Mouse (Mus musculus): ENCODE data around the gene Ereg. TPM values are rescaled to one million over a fixed set of nuclear protein-coding genes. Genes with fewer than 3 reads are reported as not detected.
A peak's percentile ranks its signal among the peaks of the same experiment; 100 is the strongest.

Ereg gene
- polyA plus RNA-seq (2015; fragmentation: Nextera tagmentation; extraction: Ambion mirVana), result 0.43 and 0.48 TPM in 2 replicates

DNA sequence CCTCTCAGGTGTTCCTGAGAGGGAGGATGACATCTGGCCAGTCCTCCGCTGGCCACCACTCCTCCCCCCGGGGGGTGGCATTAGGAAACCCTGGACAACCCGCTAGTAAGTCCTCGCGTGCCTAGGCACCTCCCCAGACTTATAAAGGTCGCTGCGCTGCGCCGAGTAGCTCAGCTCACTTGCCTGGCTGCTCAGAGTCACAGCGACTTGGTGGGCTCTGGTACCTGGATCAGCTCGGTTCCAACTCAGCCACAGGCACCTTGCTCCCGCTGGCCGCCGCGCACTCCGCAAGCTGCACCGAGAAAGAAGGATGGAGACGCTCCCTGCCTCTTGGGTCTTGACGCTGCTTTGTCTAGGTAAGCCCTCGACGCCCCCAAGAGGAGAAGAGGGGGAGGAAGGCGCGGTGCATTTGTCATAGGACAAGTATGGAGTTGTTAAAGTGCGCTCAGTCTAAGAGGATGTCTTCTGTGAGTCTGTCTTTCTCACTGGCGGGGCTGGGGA is at the start of gene Ereg:
Gene Ereg, plus strand, starts transcription at position 173 of the 501 bp plus-strand sequence.
- under 1% methylated on average over 25 of the region's 25 CpGs for WGBS
- Histone ChIP-seq H3K27ac (ENCODE audit: low read length) (no peak within 1 kb of the TSS), H3K4me3 (ENCODE audit: low read length) (peak within 1 kb of the TSS; percentile 48), H3K4me2 (ENCODE audit: low read depth, low read length) (peak within 1 kb of the TSS; percentile 70), H3K9me3 (ENCODE audit: control insufficient read depth, low read length) (no peaks in the 10 kb centered on the region), H3K4me1 (replicated peaks; ENCODE audit: control insufficient read depth, insufficient read depth, low read length) (peaks cover 6% of the 10 kb centered on the region; the same call in 1 of the 2 replicates), H3K9ac (ENCODE audit: low read length) (peak within 1 kb of the TSS; percentile 51), H3K27me3 (ENCODE audit: control insufficient read depth, insufficient read depth, low read depth, low read length) (no peaks in the 10 kb centered on the region; the same call in 1 of the 2 replicates), H3K36me3 (ENCODE audit: control insufficient read depth, insufficient read depth, low read length) (no peaks in the 10 kb centered on the region)
- peak; percentile 56 for ATAC-seq (ENCODE audit: low read depth)

DNA sequence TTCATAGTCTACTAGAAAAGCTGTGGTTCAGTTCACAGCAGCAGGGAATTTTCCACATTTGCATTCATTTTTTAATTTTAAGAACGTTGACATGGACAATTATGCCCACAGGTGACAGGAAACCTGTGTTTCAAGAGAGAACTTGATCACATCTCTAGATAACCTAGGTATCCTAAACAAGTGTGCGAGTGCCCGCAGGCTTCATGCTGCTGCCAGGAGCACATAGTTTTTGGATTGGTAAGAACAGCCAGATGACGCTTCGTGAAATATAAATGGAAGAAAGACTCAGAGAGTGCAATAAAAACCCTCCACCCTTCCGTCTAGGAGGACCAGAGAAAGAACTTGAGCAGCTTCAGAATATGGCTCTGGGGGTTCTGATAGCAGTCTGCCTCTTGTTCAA is 47.3 kb upstream of the Ereg start, which contains the start of gene Epgn:
Gene Epgn, plus strand, starts transcription at position 301 of the 400 bp plus-strand sequence.
- H3K9me3 ChIP-seq (ENCODE audit: control insufficient read depth, low read length), result no peaks in the 10 kb centered on the region
- no peak for ATAC-seq (ENCODE audit: low read depth)
- 72% methylated on average over 6 of the region's 6 CpGs for WGBS
- H3K27me3 ChIP-seq (ENCODE audit: control insufficient read depth, insufficient read depth, low read depth, low read length), result peaks cover 4% of the 10 kb centered on the region; the same call in 1 of the 2 replicates
- H3K4me1 ChIP-seq (replicated peaks; ENCODE audit: control insufficient read depth, insufficient read depth, low read length), result no peaks in the 10 kb centered on the region
- no peak within 1 kb of the TSS for H3K4me2 ChIP-seq (ENCODE audit: low read depth, low read length)
- H3K36me3 ChIP-seq (ENCODE audit: control insufficient read depth, insufficient read depth, low read length), result no peaks in the 10 kb centered on the region
- H3K27ac ChIP-seq (ENCODE audit: low read length), result no peak within 1 kb of the TSS
- H3K4me3 ChIP-seq (ENCODE audit: low read length), result no peak within 1 kb of the TSS
- no peak within 1 kb of the TSS for H3K9ac ChIP-seq (ENCODE audit: low read length)

DNA sequence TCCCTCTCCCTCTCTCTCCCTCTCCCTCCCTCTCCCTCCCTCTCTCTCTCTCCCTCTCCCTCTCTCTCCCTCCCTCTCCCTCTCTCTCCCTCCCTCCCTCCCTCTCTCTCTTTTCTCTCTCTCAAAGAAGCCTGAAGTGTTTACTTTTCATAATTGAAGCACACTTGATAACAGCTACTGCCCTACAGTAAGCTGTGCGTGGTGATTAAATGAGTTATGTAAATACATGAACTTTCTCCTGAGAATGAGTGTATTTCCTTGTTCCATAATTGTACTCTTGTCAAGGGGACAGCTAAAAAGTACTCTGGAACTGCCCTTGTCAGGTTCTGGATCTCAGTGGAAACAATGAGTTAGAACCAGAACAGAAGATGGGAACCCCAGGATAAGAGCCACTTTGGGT is 46.6 kb upstream of the Ereg start:
- no peak overlapping the region for H3K27ac ChIP-seq (ENCODE audit: low read length)
- ATAC-seq (ENCODE audit: low read depth), result peak; percentile 41; the same call in 1 of the 2 replicates
- H3K4me2 ChIP-seq (ENCODE audit: low read depth, low read length), result no peak overlapping the region
- peaks cover 4% of the 10 kb centered on the region; the same call in 1 of the 2 replicates for H3K27me3 ChIP-seq (ENCODE audit: control insufficient read depth, insufficient read depth, low read depth, low read length)
- H3K9me3 ChIP-seq (ENCODE audit: control insufficient read depth, low read length), result no peaks in the 10 kb centered on the region
- H3K9ac ChIP-seq (ENCODE audit: low read length), result no peak overlapping the region
- no peaks in the 10 kb centered on the region for H3K4me1 ChIP-seq (replicated peaks; ENCODE audit: control insufficient read depth, insufficient read depth, low read length)
- no peaks in the 10 kb centered on the region for H3K36me3 ChIP-seq (ENCODE audit: control insufficient read depth, insufficient read depth, low read length)
- WGBS, result 13% methylated on average over 1 of the region's 1 CpGs
- H3K4me3 ChIP-seq (ENCODE audit: low read length), result no peak overlapping the region

DNA sequence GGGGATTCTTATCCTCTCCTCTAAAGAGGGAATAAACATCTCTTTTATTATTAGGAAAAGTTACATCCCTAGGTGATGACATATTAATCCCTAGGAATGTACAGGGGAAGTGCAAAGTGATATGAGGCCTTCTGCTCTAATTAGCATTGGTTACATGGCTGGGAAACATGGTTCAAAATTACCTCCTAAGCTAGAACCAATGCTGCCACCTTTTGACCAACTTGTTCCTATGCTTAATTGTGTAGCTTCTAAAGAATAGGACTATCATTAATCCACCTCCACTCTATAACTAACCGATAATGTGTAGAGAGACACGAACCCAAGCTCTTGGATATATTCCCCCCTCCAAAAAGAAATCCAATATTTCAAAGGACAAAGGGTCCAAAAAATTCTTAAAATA is 43.8 kb upstream of the Ereg start:
- Histone ChIP-seq H3K4me3 (ENCODE audit: low read length) (no peak overlapping the region), H3K4me1 (replicated peaks; ENCODE audit: control insufficient read depth, insufficient read depth, low read length) (no peaks in the 10 kb centered on the region), H3K4me2 (ENCODE audit: low read depth, low read length) (no peak overlapping the region), H3K9me3 (ENCODE audit: control insufficient read depth, low read length) (no peaks in the 10 kb centered on the region), H3K36me3 (ENCODE audit: control insufficient read depth, insufficient read depth, low read length) (no peaks in the 10 kb centered on the region), H3K27ac (ENCODE audit: low read length) (no peak overlapping the region), H3K27me3 (ENCODE audit: control insufficient read depth, insufficient read depth, low read depth, low read length) (peaks cover 4% of the 10 kb centered on the region; the same call in 1 of the 2 replicates), H3K9ac (ENCODE audit: low read length) (no peak overlapping the region)
- 86% methylated on average over 2 of the region's 2 CpGs for WGBS
- ATAC-seq (ENCODE audit: low read depth), result no peak

DNA sequence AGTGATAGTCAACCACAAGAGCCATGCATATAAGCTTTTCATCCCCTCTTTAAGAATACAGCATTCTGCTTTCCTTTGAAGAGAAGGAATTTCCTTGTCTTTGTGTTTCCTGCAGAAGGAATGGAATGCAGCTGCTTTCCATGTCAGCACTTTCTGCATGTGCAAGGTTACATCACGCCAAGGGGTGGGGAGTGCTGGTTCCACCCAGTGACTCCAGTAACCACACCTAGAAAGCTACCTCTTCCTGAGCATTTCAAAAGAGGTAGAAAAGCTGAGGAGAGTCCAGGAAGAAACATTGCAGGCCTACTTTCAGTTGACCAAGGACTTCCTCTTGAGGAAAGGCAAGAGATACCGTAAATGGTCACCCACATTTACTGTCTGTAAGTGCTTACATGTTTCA is 39.1 kb upstream of the Ereg start:
- Histone ChIP-seq H3K27ac (ENCODE audit: low read length) (no peak overlapping the region), H3K27me3 (ENCODE audit: control insufficient read depth, insufficient read depth, low read depth, low read length) (peaks cover 4% of the 10 kb centered on the region; the same call in 1 of the 2 replicates), H3K9me3 (ENCODE audit: control insufficient read depth, low read length) (no peaks in the 10 kb centered on the region), H3K9ac (ENCODE audit: low read length) (no peak overlapping the region), H3K4me1 (replicated peaks; ENCODE audit: control insufficient read depth, insufficient read depth, low read length) (no peaks in the 10 kb centered on the region; the same call in 1 of the 2 replicates), H3K4me2 (ENCODE audit: low read depth, low read length) (no peak overlapping the region), H3K36me3 (ENCODE audit: control insufficient read depth, insufficient read depth, low read length) (no peaks in the 10 kb centered on the region), H3K4me3 (ENCODE audit: low read length) (no peak overlapping the region)
- WGBS, result 72% methylated on average over 2 of the region's 2 CpGs
- no peak for ATAC-seq (ENCODE audit: low read depth)

DNA sequence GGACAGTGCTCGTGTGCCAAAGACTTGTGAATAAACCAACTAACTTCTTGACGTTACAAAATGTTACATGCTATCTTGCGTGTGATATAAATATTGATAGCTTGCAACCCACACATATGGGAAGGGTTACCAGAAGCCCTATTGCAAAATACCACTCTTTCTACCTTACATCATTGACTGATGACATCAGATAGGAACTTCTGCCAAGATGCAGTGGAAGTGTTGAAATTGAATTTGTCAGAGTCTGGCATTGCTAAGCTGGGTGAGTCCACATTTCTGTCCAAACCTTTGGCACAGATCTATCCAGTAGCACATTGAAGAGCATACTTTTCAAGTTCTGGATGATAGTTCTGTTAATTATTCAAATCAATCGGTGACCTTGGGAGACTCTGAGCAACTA is 37.8 kb upstream of the Ereg start:
- H3K4me3 ChIP-seq (ENCODE audit: low read length), result no peak overlapping the region
- no peak overlapping the region for H3K4me2 ChIP-seq (ENCODE audit: low read depth, low read length)
- no peak for ATAC-seq (ENCODE audit: low read depth)
- no peaks in the 10 kb centered on the region for H3K36me3 ChIP-seq (ENCODE audit: control insufficient read depth, insufficient read depth, low read length)
- 62% methylated on average over 4 of the region's 4 CpGs for WGBS
- H3K9ac ChIP-seq (ENCODE audit: low read length), result no peak overlapping the region
- no peaks in the 10 kb centered on the region; the same call in 1 of the 2 replicates for H3K4me1 ChIP-seq (replicated peaks; ENCODE audit: control insufficient read depth, insufficient read depth, low read length)
- no peaks in the 10 kb centered on the region for H3K27me3 ChIP-seq (ENCODE audit: control insufficient read depth, insufficient read depth, low read depth, low read length)
- H3K9me3 ChIP-seq (ENCODE audit: control insufficient read depth, low read length), result no peaks in the 10 kb centered on the region
- no peak overlapping the region for H3K27ac ChIP-seq (ENCODE audit: low read length)

DNA sequence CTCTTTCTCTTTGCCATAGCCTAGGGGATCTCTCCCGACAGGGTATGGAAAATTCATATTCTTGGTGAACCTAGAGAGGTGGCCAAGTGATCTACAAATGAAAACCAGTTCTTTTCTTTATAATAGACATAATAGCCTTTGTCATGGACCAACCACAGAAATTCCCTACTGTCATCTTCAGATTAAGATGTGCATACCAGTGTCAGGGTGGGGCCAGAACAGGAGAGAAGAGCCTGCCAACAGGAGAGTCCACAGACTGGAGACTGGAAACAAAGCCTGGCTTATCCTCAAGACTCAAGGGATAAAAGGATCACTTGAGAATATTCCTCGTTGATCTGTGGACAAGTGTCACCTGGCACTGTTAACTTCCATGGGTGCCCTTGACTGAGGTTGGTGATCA is 36.7 kb upstream of the Ereg start:
- H3K27me3 ChIP-seq (ENCODE audit: control insufficient read depth, insufficient read depth, low read depth, low read length), result no peaks in the 10 kb centered on the region
- no peak overlapping the region for H3K4me3 ChIP-seq (ENCODE audit: low read length)
- no peak overlapping the region for H3K27ac ChIP-seq (ENCODE audit: low read length)
- H3K36me3 ChIP-seq (ENCODE audit: control insufficient read depth, insufficient read depth, low read length), result no peaks in the 10 kb centered on the region
- no peak overlapping the region for H3K4me2 ChIP-seq (ENCODE audit: low read depth, low read length)
- 62% methylated on average over 2 of the region's 2 CpGs for WGBS
- no peaks in the 10 kb centered on the region for H3K9me3 ChIP-seq (ENCODE audit: control insufficient read depth, low read length)
- no peak overlapping the region for H3K9ac ChIP-seq (ENCODE audit: low read length)
- H3K4me1 ChIP-seq (replicated peaks; ENCODE audit: control insufficient read depth, insufficient read depth, low read length), result no peaks in the 10 kb centered on the region; the same call in 1 of the 2 replicates
- ATAC-seq (ENCODE audit: low read depth), result no peak

DNA sequence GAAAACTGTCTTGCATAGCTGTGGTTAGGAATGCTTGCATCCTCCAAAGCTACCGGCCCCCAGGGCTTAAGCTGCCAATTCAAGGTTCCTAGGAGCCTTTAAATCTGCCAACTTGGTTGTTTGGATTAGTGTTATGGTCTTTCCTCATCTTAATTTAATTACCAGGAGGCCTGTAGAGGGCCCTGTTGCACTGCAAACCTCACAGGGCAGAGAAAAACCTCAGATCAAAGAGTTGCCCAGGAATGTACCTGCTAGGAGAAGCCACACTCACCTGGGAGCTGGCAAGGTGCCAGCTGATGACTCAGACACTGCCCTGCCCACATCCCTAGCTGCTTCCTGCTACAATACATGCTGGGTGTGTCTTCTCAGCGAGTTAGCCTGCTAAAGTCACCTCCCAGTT is 35.9 kb upstream of the Ereg start:
- peak; percentile 88 for ATAC-seq (ENCODE audit: low read depth)
- Histone ChIP-seq H3K4me2 (ENCODE audit: low read depth, low read length) (no peak overlapping the region), H3K36me3 (ENCODE audit: control insufficient read depth, insufficient read depth, low read length) (no peaks in the 10 kb centered on the region), H3K27ac (ENCODE audit: low read length) (no peak overlapping the region), H3K4me1 (replicated peaks; ENCODE audit: control insufficient read depth, insufficient read depth, low read length) (no peaks in the 10 kb centered on the region; the same call in 1 of the 2 replicates), H3K27me3 (ENCODE audit: control insufficient read depth, insufficient read depth, low read depth, low read length) (no peaks in the 10 kb centered on the region), H3K9ac (ENCODE audit: low read length) (no peak overlapping the region), H3K4me3 (ENCODE audit: low read length) (no peak overlapping the region), H3K9me3 (ENCODE audit: control insufficient read depth, low read length) (no peaks in the 10 kb centered on the region)
- WGBS, result 7% methylated on average over 2 of the region's 2 CpGs

DNA sequence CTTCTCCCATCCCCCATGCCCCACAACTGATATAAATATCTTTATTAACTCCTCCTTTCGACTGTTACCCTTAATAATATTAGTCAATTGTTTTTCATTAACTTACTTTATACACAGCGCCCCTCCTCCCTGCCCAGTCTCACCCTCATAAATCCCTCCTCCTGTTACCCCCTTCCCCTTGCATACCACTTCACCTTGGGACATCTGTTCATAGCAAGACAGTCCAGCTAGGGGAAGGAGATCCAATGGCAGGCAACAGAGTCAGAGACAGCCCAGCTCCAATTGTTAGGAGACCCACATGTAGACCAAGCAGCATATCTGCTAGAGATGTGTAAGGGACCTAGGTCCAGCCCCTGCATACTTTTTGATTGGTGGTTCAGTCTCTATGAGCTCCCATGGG is 35.5 kb upstream of the Ereg start:
- H3K27ac ChIP-seq (ENCODE audit: low read length), result no peak overlapping the region
- no peak overlapping the region for H3K4me2 ChIP-seq (ENCODE audit: low read depth, low read length)
- H3K4me1 ChIP-seq (replicated peaks; ENCODE audit: control insufficient read depth, insufficient read depth, low read length), result no peaks in the 10 kb centered on the region; the same call in 1 of the 2 replicates
- no peak overlapping the region for H3K4me3 ChIP-seq (ENCODE audit: low read length)
- WGBS, result 65% methylated on average over 2 of the region's 2 CpGs
- no peaks in the 10 kb centered on the region for H3K27me3 ChIP-seq (ENCODE audit: control insufficient read depth, insufficient read depth, low read depth, low read length)
- H3K9me3 ChIP-seq (ENCODE audit: control insufficient read depth, low read length), result no peaks in the 10 kb centered on the region
- peak; percentile 56; the same call in 1 of the 2 replicates for ATAC-seq (ENCODE audit: low read depth)
- no peaks in the 10 kb centered on the region for H3K36me3 ChIP-seq (ENCODE audit: control insufficient read depth, insufficient read depth, low read length)
- no peak overlapping the region for H3K9ac ChIP-seq (ENCODE audit: low read length)
